Mouse (Mus musculus): ENCODE data around the gene Pakap. TPM values are rescaled to one million over a fixed set of nuclear protein-coding genes. Genes with fewer than 3 reads are reported as not detected.

Gene Pakap
- polyA plus RNA-seq, 1 experiment from 2014 or later: 57.2 TPM

DNA sequence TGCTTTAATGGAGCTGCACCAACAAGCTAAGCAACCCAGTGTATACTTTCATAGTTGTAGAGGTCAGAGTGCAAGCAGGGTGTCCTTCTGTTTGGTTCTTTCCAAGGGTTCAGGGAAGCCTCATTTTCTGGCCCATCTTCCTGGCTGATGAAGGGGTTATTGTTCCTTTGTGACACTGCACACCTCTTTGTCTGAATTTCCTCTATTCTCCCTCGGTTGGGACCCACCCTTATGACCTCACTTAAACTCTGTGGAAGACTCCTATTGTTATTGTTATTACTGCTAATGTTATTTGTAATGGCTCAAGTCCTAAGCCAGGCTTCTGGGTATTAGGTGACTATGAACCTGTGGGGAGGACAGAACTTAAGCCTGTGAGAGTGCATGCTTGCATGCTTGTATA is 273.9 kb downstream of the Pakap start:
- H3K4me1 ChIP-seq (ENCODE audit: insufficient read depth): peaks cover 18% of the 10 kb centered on the region
- H3K36me3 ChIP-seq (ENCODE audit: insufficient read depth): no peaks in the 10 kb centered on the region
- no peak overlapping the region for H3K4me2 ChIP-seq
- no peak overlapping the region for H3K27ac ChIP-seq (ENCODE audit: low read depth)
- no peak overlapping the region for H3K9ac ChIP-seq
- no peak for ATAC-seq (ENCODE audit: insufficient read depth)
- H3K27me3 ChIP-seq (ENCODE audit: insufficient read depth, low read length): no peaks in the 10 kb centered on the region
- no peak for DNase-seq
- TF ChIP-seq CTCF (IDR thresholded peaks at IDR 0.05; ENCODE audit: low read depth): no peak
- WGBS: 45% methylated on average over 1 of the region's 1 CpGs
- no peak overlapping the region for H3K4me3 ChIP-seq (ENCODE audit: low read depth, low read length)
- no peaks in the 10 kb centered on the region for H3K9me3 ChIP-seq (ENCODE audit: low read depth, low read length)

DNA sequence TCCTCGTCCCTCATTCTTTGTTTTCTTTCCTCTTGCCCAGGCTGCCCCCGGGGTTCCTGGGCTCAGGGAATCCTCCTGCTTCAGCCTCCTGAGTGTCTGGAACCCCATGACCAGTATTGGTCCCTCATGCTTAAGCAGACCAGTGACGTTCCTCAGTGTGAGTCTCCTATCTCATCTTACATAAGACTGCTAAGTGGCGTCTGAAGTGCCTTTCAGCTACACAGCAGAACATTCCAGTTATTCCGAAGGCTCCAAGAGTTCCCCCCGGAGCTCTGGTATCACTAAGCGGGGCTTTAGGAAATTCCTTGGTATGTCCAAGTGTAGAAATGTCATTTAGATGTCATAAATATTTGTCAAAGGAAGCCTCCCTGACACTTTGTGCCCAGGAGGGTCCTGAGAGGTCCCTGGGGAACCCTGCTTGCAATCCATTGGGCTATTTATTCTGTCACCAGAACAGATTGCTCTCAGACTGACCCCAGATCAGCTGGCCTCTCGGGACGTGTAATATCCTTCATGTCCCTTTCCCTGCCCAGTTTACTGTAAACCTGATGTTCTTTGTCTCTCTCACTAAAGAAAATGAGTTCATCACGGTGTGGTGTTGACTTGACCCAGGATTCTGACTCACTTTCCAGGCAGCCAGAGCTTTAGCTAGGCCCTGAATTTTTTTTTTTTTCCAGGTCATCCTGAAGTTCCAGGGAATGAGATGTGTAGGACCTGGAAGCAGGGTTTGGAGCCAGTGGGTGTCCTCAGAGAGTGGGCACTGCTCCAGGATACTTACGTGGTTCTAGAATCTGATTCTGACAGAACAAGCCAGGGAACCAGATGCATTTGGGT is 274.7 kb downstream of the Pakap start:
- H3K9ac ChIP-seq: no peak overlapping the region
- no peak for DNase-seq
- H3K4me1 ChIP-seq (ENCODE audit: insufficient read depth): peaks cover 26% of the 10 kb centered on the region
- H3K4me3 ChIP-seq (ENCODE audit: low read depth, low read length): no peak overlapping the region
- no peaks in the 10 kb centered on the region for H3K9me3 ChIP-seq (ENCODE audit: low read depth, low read length)
- no peaks in the 10 kb centered on the region for H3K36me3 ChIP-seq (ENCODE audit: insufficient read depth)
- no peaks in the 10 kb centered on the region for H3K27me3 ChIP-seq (ENCODE audit: insufficient read depth, low read length)
- no peak for ATAC-seq (ENCODE audit: insufficient read depth)
- WGBS: 50% methylated on average over 11 of the region's 11 CpGs
- no peak overlapping the region for H3K27ac ChIP-seq (ENCODE audit: low read depth)
- H3K4me2 ChIP-seq: no peak overlapping the region
- TF ChIP-seq CTCF (IDR thresholded peaks at IDR 0.05; ENCODE audit: low read depth): no peak

DNA sequence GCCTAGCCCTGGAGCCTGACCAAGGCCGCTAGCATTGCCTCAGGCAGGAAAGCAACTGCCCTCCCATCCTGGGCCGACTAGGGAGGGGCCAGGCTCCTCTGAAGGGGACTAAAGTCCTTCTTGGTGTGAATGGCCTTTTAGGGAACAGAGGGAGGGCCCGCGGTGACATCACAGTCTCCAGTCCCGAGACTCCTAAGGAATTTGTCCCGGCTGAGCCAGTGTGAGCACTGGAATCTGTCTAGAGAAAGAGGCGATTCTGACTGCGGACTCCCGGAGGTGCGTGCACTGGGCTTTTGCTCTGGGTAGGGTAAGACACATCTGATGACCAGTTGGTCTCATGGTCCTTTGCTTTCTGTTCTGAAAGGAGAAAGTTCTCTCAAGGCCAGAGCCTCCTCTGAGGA is 277.1 kb downstream of the Pakap start:
- H3K4me3 ChIP-seq (ENCODE audit: low read depth, low read length): peak overlapping the region; percentile 46
- peak overlapping the region; percentile 61 for H3K9ac ChIP-seq
- peak; percentile 90 for ATAC-seq (ENCODE audit: insufficient read depth)
- DNase-seq: peak; percentile 95
- no peak for TF ChIP-seq CTCF (IDR thresholded peaks at IDR 0.05; ENCODE audit: low read depth)
- H3K36me3 ChIP-seq (ENCODE audit: insufficient read depth): peaks cover 5% of the 10 kb centered on the region; the same call in 1 of the 2 replicates
- no peaks in the 10 kb centered on the region for H3K9me3 ChIP-seq (ENCODE audit: low read depth, low read length)
- H3K27me3 ChIP-seq (ENCODE audit: insufficient read depth, low read length): no peaks in the 10 kb centered on the region
- peak overlapping the region; percentile 92 for H3K27ac ChIP-seq (ENCODE audit: low read depth)
- H3K4me2 ChIP-seq: peak overlapping the region; percentile 74
- H3K4me1 ChIP-seq (ENCODE audit: insufficient read depth): peaks cover 35% of the 10 kb centered on the region
- WGBS: under 1% methylated on average over 10 of the region's 10 CpGs

DNA sequence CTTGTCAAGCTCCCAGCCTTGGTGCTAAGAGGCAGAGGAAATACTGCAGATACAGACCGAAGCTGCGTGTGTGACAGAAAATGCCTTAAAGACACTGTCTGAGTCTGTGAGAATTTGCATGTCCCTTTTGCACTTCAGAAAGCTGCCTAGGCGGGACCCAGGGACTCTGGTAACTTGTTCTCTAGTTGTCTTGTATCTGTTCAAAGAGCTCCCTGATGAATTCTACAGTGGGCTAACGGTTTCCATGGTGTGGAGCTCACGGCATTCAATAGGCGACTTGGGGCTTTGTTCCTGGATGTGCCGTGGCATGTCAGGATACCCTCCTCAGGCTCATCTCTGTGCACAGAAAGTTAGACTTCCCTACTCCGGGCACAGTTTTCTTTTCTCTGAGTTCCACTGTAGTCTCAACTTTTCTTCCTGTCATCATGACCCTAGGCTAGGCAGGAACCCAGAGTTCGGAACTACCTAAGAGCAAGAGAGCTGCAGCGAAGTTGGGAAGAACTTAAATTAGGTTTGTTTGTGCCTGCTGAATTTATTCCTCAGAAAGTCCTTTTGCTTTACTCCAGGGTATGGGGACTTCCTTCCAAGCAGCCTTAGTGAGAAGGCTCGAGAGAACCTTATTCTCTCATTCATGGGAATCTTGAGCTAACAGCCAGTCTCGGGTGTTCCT is 277.7 kb downstream of the Pakap start:
- ATAC-seq (ENCODE audit: insufficient read depth) (no peak), DNase-seq (peak; percentile 45)
- H3K27me3 ChIP-seq (ENCODE audit: insufficient read depth, low read length): no peaks in the 10 kb centered on the region
- peaks cover 12% of the 10 kb centered on the region for H3K36me3 ChIP-seq (ENCODE audit: insufficient read depth)
- peaks cover 35% of the 10 kb centered on the region for H3K4me1 ChIP-seq (ENCODE audit: insufficient read depth)
- H3K4me2 ChIP-seq: peak overlapping the region; percentile 74
- no peak for TF ChIP-seq CTCF (IDR thresholded peaks at IDR 0.05; ENCODE audit: low read depth)
- H3K27ac ChIP-seq (ENCODE audit: low read depth): peak overlapping the region; percentile 92
- H3K9ac ChIP-seq: peak overlapping the region; percentile 61
- H3K4me3 ChIP-seq (ENCODE audit: low read depth, low read length): peak overlapping the region; percentile 46
- 15% methylated on average over 12 of the region's 12 CpGs for WGBS
- no peaks in the 10 kb centered on the region for H3K9me3 ChIP-seq (ENCODE audit: low read depth, low read length)

DNA sequence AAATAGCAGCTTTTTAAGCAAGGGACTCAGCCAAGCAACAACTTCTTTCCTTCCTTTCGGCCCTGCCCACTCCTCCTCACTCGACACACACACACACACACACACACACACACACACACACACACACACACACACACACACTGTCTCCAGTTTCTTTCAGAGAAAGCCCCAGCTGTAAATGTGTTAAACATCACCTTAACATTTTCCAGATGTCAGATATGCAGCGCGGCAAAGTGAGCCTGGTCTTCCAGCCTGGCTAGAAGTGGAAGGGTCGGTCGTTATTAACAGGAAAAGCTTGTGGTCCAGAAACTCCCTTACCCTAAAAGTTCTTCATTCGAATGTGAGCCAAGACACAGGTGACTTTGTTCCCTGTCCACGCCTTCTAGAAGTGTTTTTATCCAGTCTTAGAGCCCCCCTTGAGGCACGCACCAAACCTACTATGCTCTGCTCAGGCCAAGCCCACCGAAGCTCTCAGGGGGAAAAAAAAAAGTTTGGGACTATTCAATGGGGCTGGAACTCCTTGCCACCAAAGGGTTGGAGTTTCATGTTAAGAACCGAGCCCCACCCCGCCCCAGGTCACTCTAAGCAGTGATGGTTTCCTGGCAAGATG is 278.5 kb downstream of the Pakap start:
- no peaks in the 10 kb centered on the region for H3K9me3 ChIP-seq (ENCODE audit: low read depth, low read length)
- DNase-seq (peak; percentile 59), ATAC-seq (ENCODE audit: insufficient read depth) (no peak)
- H3K27ac ChIP-seq (ENCODE audit: low read depth): peak overlapping the region; percentile 92
- H3K27me3 ChIP-seq (ENCODE audit: insufficient read depth, low read length): no peaks in the 10 kb centered on the region
- H3K4me1 ChIP-seq (ENCODE audit: insufficient read depth): peaks cover 35% of the 10 kb centered on the region
- peaks cover 16% of the 10 kb centered on the region for H3K36me3 ChIP-seq (ENCODE audit: insufficient read depth)
- peak overlapping the region; percentile 46 for H3K4me3 ChIP-seq (ENCODE audit: low read depth, low read length)
- peak overlapping the region; percentile 74 for H3K4me2 ChIP-seq
- WGBS: 14% methylated on average over 11 of the region's 12 CpGs
- peak overlapping the region; percentile 61 for H3K9ac ChIP-seq
- no peak for TF ChIP-seq CTCF (IDR thresholded peaks at IDR 0.05; ENCODE audit: low read depth)

DNA sequence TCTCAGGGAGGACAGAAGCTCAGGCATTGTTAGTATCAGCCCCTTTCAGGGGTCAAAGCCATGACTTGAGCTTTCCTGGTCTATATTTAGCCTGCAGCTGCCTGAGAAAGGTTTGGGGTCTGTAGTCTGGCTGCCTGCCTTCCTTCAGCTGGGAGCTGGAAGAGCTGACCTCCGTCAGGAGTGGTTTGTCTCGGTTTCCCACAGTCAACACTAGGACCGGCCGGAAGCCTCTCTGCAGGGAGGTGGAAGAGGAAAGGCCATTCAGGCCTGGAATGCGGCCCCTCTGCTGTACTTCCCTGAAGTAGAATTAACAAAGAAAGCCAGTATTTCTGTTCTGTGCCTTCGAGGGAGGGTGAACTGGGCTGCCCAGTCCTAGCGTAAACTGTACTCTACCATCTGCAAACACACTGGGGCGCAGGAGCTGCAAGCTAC is 279.0 kb downstream of the Pakap start:
- 0 out of 2 replicates have a peak, but pooled peaks have one; percentile 19 for TF ChIP-seq CTCF (IDR thresholded peaks at IDR 0.05; ENCODE audit: low read depth)
- H3K36me3 ChIP-seq (ENCODE audit: insufficient read depth): peaks cover 20% of the 10 kb centered on the region
- H3K4me2 ChIP-seq: peak overlapping the region; percentile 74
- WGBS: 8% methylated on average over 8 of the region's 8 CpGs
- H3K9me3 ChIP-seq (ENCODE audit: low read depth, low read length): no peaks in the 10 kb centered on the region
- H3K27ac ChIP-seq (ENCODE audit: low read depth): peak overlapping the region; percentile 92
- ATAC-seq (ENCODE audit: insufficient read depth) (peak; percentile 63), DNase-seq (peak; percentile 83)
- H3K9ac ChIP-seq: peak overlapping the region; percentile 61
- H3K27me3 ChIP-seq (ENCODE audit: insufficient read depth, low read length): no peaks in the 10 kb centered on the region
- H3K4me3 ChIP-seq (ENCODE audit: low read depth, low read length): peak overlapping the region; percentile 46
- H3K4me1 ChIP-seq (ENCODE audit: insufficient read depth): peaks cover 34% of the 10 kb centered on the region

DNA sequence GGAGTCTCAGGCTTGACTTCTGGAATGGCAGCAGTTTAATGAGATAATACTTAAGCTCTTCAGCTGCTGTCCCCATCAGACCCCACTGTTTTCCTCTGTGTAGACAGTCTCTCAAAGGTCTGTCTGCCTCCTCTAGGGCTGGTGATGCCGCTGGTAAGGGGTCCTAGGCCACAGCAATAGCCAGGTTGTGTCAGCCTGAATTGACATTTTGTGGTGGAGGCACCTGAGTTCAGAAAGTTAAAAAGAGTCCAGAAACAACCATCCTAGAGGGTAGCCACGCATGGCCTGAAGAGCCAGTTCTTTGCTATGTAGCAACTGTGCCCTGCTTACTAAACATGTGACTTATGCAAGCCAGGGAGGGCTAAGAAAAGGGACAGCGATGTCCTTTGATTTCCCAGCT is 279.7 kb downstream of the Pakap start:
- Histone ChIP-seq H3K9ac (peak overlapping the region; percentile 61), H3K27me3 (ENCODE audit: insufficient read depth, low read length) (no peaks in the 10 kb centered on the region), H3K9me3 (ENCODE audit: low read depth, low read length) (no peaks in the 10 kb centered on the region), H3K4me1 (ENCODE audit: insufficient read depth) (peaks cover 33% of the 10 kb centered on the region), H3K4me2 (peak overlapping the region; percentile 74), H3K4me3 (ENCODE audit: low read depth, low read length) (peak overlapping the region; percentile 46; the same call in 1 of the 2 replicates), H3K27ac (ENCODE audit: low read depth) (peak overlapping the region; percentile 92), H3K36me3 (ENCODE audit: insufficient read depth) (peaks cover 20% of the 10 kb centered on the region)
- ATAC-seq (ENCODE audit: insufficient read depth) (no peak), DNase-seq (no peak)
- no peak for TF ChIP-seq CTCF (IDR thresholded peaks at IDR 0.05; ENCODE audit: low read depth)
- 84% methylated on average over 3 of the region's 3 CpGs for WGBS
